Mouse (Mus musculus): ENCODE measurements around the gene Arl15. TPM values are rescaled to one million over a fixed set of nuclear protein-coding genes. Genes with fewer than 3 reads are reported as not detected.
A peak's percentile ranks its signal among the peaks of the same experiment; 100 is the strongest.

Arl15 gene
- polyA plus RNA-seq, 1 experiment from 2014 or later, result 6.7 TPM

DNA sequence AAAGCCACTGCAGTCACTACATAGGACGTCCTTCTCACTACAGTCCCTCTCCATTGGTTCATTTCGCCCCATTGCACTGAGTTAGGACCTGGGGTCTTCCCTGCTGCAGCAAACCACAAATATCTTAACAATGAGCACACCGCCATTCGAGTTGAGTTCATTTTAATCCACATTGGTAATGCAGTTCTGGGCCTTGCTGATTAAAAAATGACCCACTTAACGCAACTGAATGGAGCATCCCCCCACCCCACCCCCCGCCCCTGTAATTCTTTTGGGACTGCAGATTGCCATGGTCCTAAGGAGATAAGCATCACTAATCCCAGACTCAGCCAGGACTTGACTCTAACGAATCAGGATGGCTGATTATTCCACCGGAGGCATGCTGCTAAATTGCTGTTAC, 280.2 kb downstream of the Arl15 start:
- H3K27me3 ChIP-seq (replicated peaks), result no peaks in the 10 kb centered on the region
- no peaks in the 10 kb centered on the region for H3K36me3 ChIP-seq
- H3K4me2 ChIP-seq (replicated peaks), result no peak overlapping the region
- no peak overlapping the region for H3K9ac ChIP-seq
- H3K4me3 ChIP-seq (replicated peaks), result no peak overlapping the region
- no peak for ATAC-seq
- no peaks in the 10 kb centered on the region for H3K4me1 ChIP-seq (replicated peaks)
- no peak overlapping the region for H3K27ac ChIP-seq
- 61% methylated on average over 8 of the region's 8 CpGs for WGBS
- H3K9me3 ChIP-seq, result no peaks in the 10 kb centered on the region

DNA sequence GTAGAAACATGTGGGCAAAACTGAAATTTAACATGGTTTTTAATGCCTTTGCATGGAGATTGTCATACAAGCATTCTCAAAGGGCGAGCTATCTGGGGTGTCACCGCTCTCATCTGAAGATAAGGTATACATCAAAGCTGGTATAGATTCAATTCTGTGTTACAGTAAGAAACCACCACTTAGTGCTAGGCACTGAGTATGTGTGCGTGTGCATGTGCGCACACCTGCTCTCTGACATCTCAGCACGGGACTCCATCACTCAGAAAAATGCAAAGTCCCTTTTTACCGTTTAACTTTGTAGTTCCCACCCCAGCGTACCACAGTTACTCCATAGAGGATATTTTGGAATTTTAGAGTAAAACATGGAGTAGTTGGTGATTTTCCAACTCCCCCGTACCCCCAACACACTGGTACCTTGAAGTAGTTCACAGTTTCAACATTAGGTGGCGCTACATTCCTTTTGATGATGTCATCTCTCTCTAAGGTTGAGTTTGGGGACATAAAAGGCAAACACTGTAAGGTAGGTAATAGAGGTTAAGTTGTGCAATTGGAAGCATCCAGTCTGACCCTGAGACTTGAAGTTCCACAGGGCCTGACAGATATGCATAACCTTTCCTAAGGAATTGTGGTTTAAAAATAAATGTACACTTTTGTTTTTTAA, 281.5 kb downstream of the Arl15 start:
- ATAC-seq, result peak; percentile 55
- Histone ChIP-seq H3K4me1 (replicated peaks) (no peaks in the 10 kb centered on the region), H3K4me2 (replicated peaks) (no peak overlapping the region), H3K36me3 (no peaks in the 10 kb centered on the region), H3K27ac (no peak overlapping the region), H3K4me3 (replicated peaks) (no peak overlapping the region), H3K27me3 (replicated peaks) (no peaks in the 10 kb centered on the region), H3K9me3 (no peaks in the 10 kb centered on the region), H3K9ac (no peak overlapping the region)
- 69% methylated on average over 9 of the region's 9 CpGs for WGBS

DNA sequence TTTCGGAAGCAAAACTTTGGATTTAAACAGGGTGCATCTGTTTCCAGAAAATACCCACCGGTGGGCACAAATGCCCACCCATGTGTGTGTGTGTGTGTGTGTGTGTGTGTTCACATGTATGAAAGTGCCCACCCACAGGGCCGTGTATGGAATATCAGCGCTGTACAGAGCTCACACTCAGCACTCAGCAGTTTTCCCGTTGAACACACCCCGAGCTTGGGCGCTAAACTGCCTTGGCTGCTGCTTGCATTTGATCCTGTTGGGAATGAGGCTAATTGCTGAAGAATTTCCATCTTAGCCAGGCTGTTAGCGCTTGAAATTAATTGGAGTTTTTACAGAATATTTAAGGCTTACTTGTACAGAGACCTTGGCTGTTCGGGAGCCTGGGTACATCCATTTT, 282.9 kb downstream of the Arl15 start:
- Histone ChIP-seq H3K4me2 (replicated peaks) (no peak overlapping the region), H3K4me3 (replicated peaks) (no peak overlapping the region), H3K27ac (no peak overlapping the region), H3K9me3 (no peaks in the 10 kb centered on the region), H3K4me1 (replicated peaks) (no peaks in the 10 kb centered on the region), H3K9ac (no peak overlapping the region), H3K36me3 (no peaks in the 10 kb centered on the region), H3K27me3 (replicated peaks) (no peaks in the 10 kb centered on the region)
- WGBS, result 88% methylated on average over 9 of the region's 9 CpGs
- ATAC-seq, result no peak

DNA sequence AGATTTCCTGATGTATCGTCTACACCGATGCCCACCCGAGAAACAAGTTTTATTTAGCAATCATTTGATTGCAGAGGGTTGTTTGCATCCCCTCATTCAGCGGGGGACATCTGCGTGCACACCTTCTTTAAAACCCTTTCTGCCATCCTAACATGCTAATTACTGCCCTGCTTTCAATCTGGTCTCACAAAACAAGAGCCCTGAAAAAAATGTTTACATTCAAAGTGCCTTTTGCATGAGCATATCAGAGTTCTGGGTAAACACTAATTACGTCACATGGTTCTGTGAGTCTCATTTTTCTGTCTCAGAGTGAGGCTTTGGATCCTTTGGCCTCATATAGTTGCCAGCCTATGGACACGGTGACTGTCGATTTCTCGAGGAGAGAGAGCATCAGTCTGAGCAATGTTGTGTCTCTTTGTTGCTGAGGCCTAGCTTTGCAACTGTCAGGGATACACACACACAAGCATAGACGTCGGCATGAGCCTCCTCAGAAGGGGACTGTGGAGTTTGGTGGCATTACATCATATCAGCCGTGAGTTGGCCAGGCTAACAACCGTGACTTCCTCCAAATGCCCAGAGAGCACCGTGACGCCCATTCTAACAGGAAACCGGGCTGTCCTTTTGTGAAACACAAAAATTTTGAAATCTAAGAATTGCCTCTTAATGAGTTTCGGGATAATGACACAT, 283.4 kb downstream of the Arl15 start:
- Histone ChIP-seq H3K27me3 (replicated peaks) (no peaks in the 10 kb centered on the region), H3K9me3 (no peaks in the 10 kb centered on the region), H3K27ac (no peak overlapping the region), H3K4me2 (replicated peaks) (no peak overlapping the region), H3K4me3 (replicated peaks) (no peak overlapping the region), H3K36me3 (no peaks in the 10 kb centered on the region), H3K9ac (no peak overlapping the region), H3K4me1 (replicated peaks) (no peaks in the 10 kb centered on the region)
- WGBS, result 72% methylated on average over 17 of the region's 17 CpGs
- ATAC-seq, result 0 out of 2 replicates have a peak, but pooled peaks have one; percentile 28

GRCm38 (mm10) chr13:114078851-114079250, 284.5 kb downstream of the Arl15 start:
- no peak overlapping the region for H3K4me3 ChIP-seq (replicated peaks)
- no peak overlapping the region for H3K9ac ChIP-seq
- H3K4me2 ChIP-seq (replicated peaks), result no peak overlapping the region
- H3K27ac ChIP-seq, result no peak overlapping the region
- H3K27me3 ChIP-seq (replicated peaks), result no peaks in the 10 kb centered on the region
- ATAC-seq, result no peak
- WGBS, result 91% methylated on average over 4 of the region's 4 CpGs
- H3K36me3 ChIP-seq, result no peaks in the 10 kb centered on the region
- no peaks in the 10 kb centered on the region for H3K4me1 ChIP-seq (replicated peaks)
- no peaks in the 10 kb centered on the region for H3K9me3 ChIP-seq

DNA sequence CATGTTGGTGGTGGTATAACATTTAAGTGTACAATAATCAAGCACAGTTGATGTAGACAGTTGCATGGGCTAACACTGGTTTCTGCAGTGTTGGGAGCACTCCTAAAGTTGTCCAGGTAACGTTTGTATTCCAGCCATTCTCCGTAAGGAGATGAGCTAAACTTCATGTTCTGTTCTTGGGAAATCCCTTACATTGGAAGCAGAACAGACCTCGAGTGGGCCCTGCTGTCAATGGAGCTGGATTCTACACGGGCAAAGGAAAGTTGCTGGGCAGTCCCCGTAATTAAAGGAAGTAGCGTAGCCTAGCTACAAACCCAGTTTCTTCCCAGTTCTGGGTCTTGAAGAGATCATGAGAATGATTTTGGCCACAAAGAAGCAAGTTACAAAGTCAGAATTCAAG, 285.4 kb downstream of the Arl15 start:
- no peak for ATAC-seq
- H3K4me1 ChIP-seq (replicated peaks), result no peaks in the 10 kb centered on the region
- no peaks in the 10 kb centered on the region for H3K27me3 ChIP-seq (replicated peaks)
- H3K4me2 ChIP-seq (replicated peaks), result no peak overlapping the region
- H3K27ac ChIP-seq, result no peak overlapping the region
- H3K4me3 ChIP-seq (replicated peaks), result no peak overlapping the region
- no peaks in the 10 kb centered on the region for H3K9me3 ChIP-seq
- no peak overlapping the region for H3K9ac ChIP-seq
- no peaks in the 10 kb centered on the region for H3K36me3 ChIP-seq
- WGBS, result 89% methylated on average over 6 of the region's 6 CpGs

DNA sequence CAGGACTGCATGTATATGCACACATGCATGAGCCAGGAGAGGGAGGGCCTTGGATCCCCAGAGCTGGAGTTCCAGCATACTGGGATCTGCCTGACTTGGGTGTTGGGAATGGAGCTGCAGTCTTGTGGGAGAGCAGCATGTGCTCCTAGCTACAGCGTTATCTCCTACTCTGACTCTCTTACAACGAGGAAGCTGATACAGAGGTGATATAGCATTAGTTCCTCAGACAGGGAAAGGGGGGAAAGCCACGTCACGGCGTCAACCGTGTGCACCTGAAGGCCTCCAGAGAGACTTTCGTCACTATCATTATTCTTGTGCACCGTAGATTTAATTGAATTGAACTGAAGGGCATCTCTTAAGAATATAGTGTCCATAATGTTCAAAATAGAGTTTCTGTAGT, 286.2 kb downstream of the Arl15 start:
- Histone ChIP-seq H3K4me1 (replicated peaks) (no peaks in the 10 kb centered on the region), H3K27ac (no peak overlapping the region), H3K36me3 (no peaks in the 10 kb centered on the region), H3K4me3 (replicated peaks) (no peak overlapping the region), H3K9me3 (no peaks in the 10 kb centered on the region), H3K4me2 (replicated peaks) (no peak overlapping the region), H3K27me3 (replicated peaks) (no peaks in the 10 kb centered on the region), H3K9ac (no peak overlapping the region)
- 89% methylated on average over 8 of the region's 8 CpGs for WGBS
- ATAC-seq, result no peak

- H3K36me3 ChIP-seq, result no peaks in the 10 kb centered on the region
- no peak overlapping the region for H3K9ac ChIP-seq
- no peak overlapping the region for H3K27ac ChIP-seq
- 87% methylated on average over 3 of the region's 3 CpGs for WGBS
- H3K4me1 ChIP-seq (replicated peaks), result no peaks in the 10 kb centered on the region
- H3K4me3 ChIP-seq (replicated peaks), result no peak overlapping the region
- no peaks in the 10 kb centered on the region for H3K27me3 ChIP-seq (replicated peaks)
- ATAC-seq, result no peak
- H3K4me2 ChIP-seq (replicated peaks), result no peak overlapping the region
- no peaks in the 10 kb centered on the region for H3K9me3 ChIP-seq
Measured at GRCm38 (mm10) chr13:114083570-114084138, 289.3 kb downstream of the Arl15 start.

- 84% methylated on average over 8 of the region's 8 CpGs for WGBS
- no peak for ATAC-seq
- H3K9me3 ChIP-seq, result no peaks in the 10 kb centered on the region
Measured at GRCm38 (mm10) chr13:114085442-114085841, 291.1 kb downstream of the Arl15 start.

DNA sequence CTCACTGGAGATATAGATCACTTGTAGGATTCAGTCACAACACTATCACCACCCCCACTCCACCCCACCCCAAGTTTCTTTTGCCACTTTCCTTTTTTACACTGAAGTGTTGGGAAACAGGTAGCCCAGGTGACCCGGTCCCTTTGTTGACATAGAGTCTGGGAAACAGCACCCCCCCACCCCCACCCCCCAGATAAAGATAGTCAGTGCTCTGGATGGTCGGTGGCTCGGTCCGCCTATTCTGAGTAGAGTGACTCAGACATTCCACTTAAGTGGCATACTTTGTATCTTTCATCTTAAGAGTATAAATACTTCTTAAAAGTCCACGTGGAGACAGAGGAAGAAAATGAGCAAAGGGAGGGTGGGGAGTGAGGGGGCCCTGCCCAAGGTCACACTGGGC, 292.0 kb downstream of the Arl15 start:
- ATAC-seq, result no peak; the same call in 1 of the 2 replicates
- no peaks in the 10 kb centered on the region for H3K27me3 ChIP-seq (replicated peaks)
- H3K4me1 ChIP-seq (replicated peaks), result no peaks in the 10 kb centered on the region
- H3K9me3 ChIP-seq, result no peaks in the 10 kb centered on the region
- 28% methylated on average over 5 of the region's 5 CpGs for WGBS
- no peaks in the 10 kb centered on the region for H3K36me3 ChIP-seq
- no peak overlapping the region for H3K27ac ChIP-seq
- no peak overlapping the region for H3K4me2 ChIP-seq (replicated peaks)
- no peak overlapping the region for H3K4me3 ChIP-seq (replicated peaks)
- no peak overlapping the region for H3K9ac ChIP-seq

More at GRCm38 (mm10) chr13:114085442-114085841, 291.1 kb downstream of the Arl15 start:
- Histone ChIP-seq H3K4me3 (replicated peaks) (no peak overlapping the region), H3K4me2 (replicated peaks) (no peak overlapping the region), H3K36me3 (no peaks in the 10 kb centered on the region), H3K4me1 (replicated peaks) (no peaks in the 10 kb centered on the region), H3K9ac (no peak overlapping the region), H3K27ac (no peak overlapping the region), H3K27me3 (replicated peaks) (no peaks in the 10 kb centered on the region)

DNA sequence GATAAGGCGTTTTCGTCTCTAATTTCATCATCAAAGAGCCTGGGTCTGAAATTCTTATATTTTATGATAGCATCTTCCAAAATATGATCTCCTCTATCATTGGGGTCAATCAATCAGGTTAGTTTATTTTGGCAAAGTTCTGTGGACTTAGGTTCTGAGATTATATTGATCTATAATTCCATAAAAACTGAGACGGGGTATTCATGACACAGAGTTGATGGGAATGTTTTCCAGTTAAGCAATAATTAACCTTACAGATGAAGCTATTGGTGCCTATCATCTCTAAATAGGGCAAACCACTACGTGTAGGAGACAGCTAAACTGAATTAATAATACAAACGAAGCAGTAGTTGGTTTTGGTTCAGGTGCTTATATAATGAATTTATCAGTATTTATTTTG, 292.5 kb downstream of the Arl15 start:
- H3K9me3 ChIP-seq, result no peaks in the 10 kb centered on the region
- H3K4me3 ChIP-seq (replicated peaks), result no peak overlapping the region
- H3K4me1 ChIP-seq (replicated peaks), result no peaks in the 10 kb centered on the region
- H3K4me2 ChIP-seq (replicated peaks), result no peak overlapping the region
- no peaks in the 10 kb centered on the region for H3K36me3 ChIP-seq
- H3K27ac ChIP-seq, result no peak overlapping the region
- H3K27me3 ChIP-seq (replicated peaks), result no peaks in the 10 kb centered on the region
- 76% methylated on average over 5 of the region's 5 CpGs for WGBS
- no peak overlapping the region for H3K9ac ChIP-seq
- no peak for ATAC-seq

- Histone ChIP-seq H3K27ac (no peak overlapping the region), H3K9me3 (no peaks in the 10 kb centered on the region), H3K4me2 (replicated peaks) (no peak overlapping the region), H3K9ac (no peak overlapping the region), H3K27me3 (replicated peaks) (no peaks in the 10 kb centered on the region), H3K4me1 (replicated peaks) (no peaks in the 10 kb centered on the region), H3K36me3 (no peaks in the 10 kb centered on the region), H3K4me3 (replicated peaks) (no peak overlapping the region)
- no peak for ATAC-seq
- 90% methylated on average over 10 of the region's 10 CpGs for WGBS
Measured at GRCm38 (mm10) chr13:114087696-114088465, 293.6 kb downstream of the Arl15 start.

All from intestine, embryonic 15.5 days (tissue).